Mouse (Mus musculus) lung, adult 10 weeks (tissue): ENCODE measurements around the gene Klra8. TPM values are rescaled to one million over a fixed set of nuclear protein-coding genes. Genes with fewer than 3 reads are reported as not detected.

Experiments
- polyA plus RNA-seq: library from polyadenylated mRNA; stranded (reverse); fragments of 350-450 nt; fragmentation: Illumina TruSeq; extraction: RNeasy Lipid Tissue Mini Kit (QIAGEN cat#74804); gene quantifications from one replicate; pipeline ENCODE4 v1.2.3, GENCODE M21; 2014; ENCODE audit warnings: low read depth, low replicate concordance; ENCODE audit not compliant: insufficient read depth

The Klra8 gene
- polyA plus RNA-seq: 6.9 TPM

GRCm38 (mm10) chr6:130129798-130130197, at the start of gene Klra8:
Gene Klra8, minus strand, starts transcription at chr6:130129898.

DNA sequence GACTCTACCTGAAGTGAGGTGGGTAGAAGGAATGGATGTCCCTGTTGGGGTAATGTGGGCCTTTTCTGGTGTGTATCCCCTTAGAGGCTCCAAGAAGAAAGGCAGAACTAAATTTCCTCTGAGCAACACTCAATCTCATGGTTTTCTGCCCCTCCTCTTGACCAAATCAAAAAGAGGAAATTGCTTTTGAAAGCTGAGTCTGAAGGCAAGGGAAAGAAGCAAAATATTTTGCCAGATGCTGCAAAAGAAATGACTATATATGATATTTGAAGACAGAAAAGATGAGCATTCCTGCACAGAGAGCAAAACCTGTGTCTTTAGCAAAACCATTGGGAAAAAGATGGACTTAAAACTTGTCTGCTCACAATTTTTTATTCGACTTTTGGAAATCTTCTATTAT, 62.5 kb downstream of the Klra8 start, which contains the start of gene Klra4:
Klra4 (minus strand) TSS at position 101 of the 400 bp plus-strand sequence.

Other genes starting within 250 kb of the Klra8 start
- gene Klra5, start 212.2 kb downstream of the Klra8 start, polyA plus RNA-seq: 0.33 TPM
- 0.44 TPM for gene Klra6, start 102.9 kb downstream of the Klra8 start, polyA plus RNA-seq
- gene Klra4, start 62.6 kb downstream of the Klra8 start, polyA plus RNA-seq: 4.2 TPM
- 4.4 TPM for gene Klra9, start 63.2 kb upstream of the Klra8 start, polyA plus RNA-seq
- gene Klra7, start 103.4 kb upstream of the Klra8 start, polyA plus RNA-seq: 2.9 TPM
- gene Klra10, start 152.0 kb upstream of the Klra8 start, polyA plus RNA-seq: not detected
- 1.5 TPM for gene Klra3, start 207.7 kb upstream of the Klra8 start, polyA plus RNA-seq